Mouse (Mus musculus) ES-Bruce4 (cell line): ENCODE results near the gene Ncor2.

Experiments used
- CTCF ChIP-seq: IDR thresholded peaks from one replicate; pipeline ENCODE4 v1.8.1; 2011; ENCODE audit warnings: low read depth, low read length
- EP300 ChIP-seq: IDR thresholded peaks from 2 replicates; pipeline ENCODE4 v1.6.1; 2011; ENCODE audit warnings: low read depth, low read length; ENCODE audit not compliant: insufficient read depth
- POLR2A ChIP-seq: IDR thresholded peaks from one replicate; pipeline ENCODE4 v1.8.1; 2011; ENCODE audit warnings: low read length; ENCODE audit not compliant: insufficient read depth

DNA sequence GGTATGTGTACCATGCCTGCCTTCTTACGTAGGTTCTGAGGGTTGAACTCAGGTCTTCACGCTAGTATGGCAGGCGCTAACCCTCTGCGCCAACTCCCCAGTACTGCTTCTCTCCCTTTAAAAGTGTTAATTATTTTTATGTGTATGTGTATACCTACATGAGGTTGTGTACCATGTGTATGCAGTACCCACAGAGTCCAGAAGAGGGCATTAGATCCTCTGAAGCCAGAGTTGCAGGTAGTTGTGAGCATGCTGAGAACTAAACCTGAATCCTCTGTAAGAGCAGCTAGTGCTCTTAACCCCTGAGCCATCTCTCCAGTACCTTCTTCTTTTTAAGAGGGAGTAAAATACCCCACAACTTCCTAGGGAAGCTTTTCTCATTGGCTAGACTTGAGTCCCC is 48.7 kb upstream of the Ncor2 start:
- TF ChIP-seq CTCF (no peak), EP300 (no peak), POLR2A (no peak)
